Mouse (Mus musculus): ENCODE results near the gene Tcstv1.
"Not testable (repeated sequence)": the region's sequence is repeated elsewhere in the genome, so short reads cannot be mapped to it uniquely, and the experiment has no call there.

Gene Tcstv1

DNA sequence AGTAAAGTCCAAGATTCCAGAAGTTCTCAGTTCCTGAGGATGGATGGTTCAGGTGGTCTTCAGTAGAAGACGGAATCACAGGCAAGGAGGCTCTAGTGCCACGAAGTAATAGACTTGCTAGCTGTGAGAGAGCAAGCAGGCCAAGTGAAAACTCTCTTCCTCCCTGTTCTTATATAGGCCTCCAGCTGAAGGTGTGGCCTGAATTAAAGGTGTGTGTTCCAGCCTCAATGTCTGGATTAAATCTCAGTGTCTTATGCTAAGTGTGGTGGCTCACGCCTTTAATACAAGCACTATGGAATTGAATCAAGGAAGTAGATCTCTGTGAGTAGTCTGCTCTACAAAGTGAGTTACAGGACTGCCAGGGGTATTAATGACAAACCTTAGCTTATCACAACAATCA lies at the start of gene Tcstv1:
Tcstv1 (minus strand) TSS at position 101 of the 400 bp plus-strand sequence.
- DNase-seq (ENCODE audit: low spot score): not testable (repeated sequence)

DNA sequence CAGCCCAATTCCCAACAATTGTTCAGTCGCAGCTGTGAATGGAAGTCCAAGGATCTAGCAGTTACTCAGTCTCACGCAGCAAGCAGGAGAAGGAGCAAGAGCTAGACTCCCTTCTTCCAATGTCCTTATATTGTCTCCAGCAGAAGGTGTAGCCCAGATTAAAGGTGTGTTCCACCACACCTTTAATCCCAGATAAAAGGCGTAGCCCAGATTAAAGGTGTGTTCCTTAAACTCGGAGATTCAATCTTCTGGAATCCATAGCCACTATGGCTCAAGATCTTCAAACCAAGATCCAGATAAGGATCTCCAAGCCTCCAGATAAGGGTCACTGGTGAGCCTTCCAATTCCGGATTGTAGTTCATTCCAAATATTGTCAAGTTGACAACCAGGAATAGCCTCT lies 34.6 kb upstream of the Tcstv1 start, which contains the start of gene Gm21761:
Gm21761 (minus strand) TSS at position 101 of the 400 bp plus-strand sequence.
- not testable (repeated sequence) for DNase-seq (ENCODE audit: low spot score)

DNA sequence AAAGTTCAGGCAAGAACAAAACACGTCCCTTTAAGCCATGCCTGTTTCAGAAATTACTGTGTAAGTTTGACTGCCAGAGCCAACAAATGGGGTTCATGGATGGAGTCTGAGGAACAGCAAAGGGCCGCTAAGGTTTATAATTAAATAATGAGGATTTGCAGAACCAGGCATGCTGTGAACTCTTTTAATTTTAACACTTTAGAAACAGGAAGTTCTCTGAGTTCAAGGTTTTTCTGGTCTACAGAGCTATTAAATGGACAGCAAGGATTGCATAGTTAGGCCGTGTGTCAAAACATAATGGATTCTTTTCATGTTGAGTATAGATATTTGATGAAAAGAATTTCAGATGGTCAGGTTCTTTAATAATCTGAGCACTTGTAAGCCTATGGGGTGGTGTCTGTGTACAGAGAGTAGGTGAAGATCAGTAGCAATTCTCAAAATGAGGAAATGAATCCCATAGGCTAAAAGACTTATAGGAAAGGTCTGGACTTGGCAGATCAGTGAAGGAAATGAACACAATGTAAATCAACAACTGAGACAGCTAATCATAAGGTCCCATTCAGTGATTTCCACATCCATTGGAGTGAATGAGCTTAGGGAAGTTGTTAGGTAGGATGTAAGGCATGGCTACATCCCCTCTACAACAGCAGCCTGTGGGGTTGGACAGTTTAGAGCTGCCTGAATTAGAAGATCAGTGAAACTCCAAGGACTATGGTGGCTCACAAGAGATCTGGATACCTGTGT lies 30.2 kb upstream of the Tcstv1 start:
- DNase-seq (ENCODE audit: low spot score): not testable (repeated sequence)

DNA sequence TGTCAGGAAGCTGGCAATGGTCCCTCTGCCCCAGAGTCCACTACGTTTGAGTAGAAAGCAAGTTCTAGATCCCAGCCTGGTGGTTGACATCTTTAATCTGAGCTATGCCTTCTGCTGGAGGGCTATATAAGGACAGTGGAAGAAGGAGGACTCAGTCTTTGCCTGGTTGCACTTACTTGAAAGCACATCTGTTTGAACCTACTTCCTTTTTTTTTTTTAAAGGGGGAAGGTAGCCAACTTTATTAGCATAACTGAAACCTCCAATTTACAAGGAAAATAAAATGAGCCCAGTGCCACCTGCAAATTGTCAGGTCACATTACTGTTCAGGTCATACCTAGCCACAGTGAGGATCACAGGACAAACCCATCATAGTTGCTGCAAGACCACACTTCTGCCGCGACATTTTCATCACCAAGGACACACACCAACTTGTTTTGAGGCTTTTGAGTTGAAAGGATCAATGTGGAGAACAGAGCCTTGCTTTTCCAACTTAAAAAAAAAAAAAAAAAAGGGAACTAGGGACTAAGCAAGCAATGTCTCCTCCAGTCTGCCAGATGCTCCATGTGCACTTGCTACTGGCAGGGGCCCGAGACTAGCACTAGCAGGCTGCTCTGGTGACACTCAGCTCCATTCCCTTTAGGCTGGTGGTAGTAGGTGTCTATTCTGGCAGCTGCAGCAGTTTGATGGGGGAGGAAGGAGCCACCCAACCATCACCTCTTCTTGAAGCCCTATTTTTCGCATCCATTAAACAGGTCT lies 22.6 kb upstream of the Tcstv1 start:
- DNase-seq (ENCODE audit: low spot score): not testable (repeated sequence)

- DNase-seq (ENCODE audit: low spot score): not testable (repeated sequence)
Measured at GRCm38 (mm10) chr13:119916449-119916848, 21.9 kb upstream of the Tcstv1 start.

DNA sequence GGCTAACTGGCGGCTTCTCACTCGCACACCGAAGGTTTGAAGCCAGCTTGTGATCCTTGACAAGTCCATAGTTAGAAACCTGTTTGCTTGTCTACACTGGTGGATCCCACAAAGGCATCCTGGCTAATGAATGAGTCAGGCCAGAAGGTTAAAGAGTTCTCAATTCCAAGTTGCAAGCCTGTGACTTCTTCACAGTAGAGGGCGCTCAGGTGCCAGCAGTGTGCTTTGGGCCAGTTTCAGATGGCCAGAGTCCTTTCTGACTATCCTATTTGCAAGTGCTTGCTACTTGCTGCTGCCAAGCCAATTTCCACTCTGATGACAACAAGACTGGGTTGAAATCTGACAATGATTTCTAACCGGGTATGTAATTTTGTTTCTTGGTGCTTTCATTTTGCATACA lies 4.0 kb upstream of the Tcstv1 start:
- not testable (repeated sequence) for DNase-seq (ENCODE audit: low spot score)

DNA sequence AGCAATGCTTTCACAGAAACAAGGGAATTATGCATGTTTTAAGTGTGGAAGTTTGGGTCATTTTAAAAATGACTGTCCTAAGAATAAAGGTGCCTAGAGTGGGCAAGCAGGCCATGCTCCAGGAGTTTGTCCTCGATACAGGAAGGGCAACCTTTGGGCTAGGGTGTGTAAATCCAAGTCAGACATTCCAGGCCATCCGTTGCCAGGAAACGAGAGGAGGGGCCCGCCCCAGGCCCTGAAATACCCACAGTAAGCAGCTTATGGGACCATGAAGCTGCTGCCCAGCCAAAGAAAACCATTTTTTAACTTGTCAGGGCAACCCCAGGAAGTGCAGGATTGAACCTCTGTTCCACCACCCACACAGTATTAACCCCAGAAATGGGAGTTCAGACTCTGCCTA lies 7.7 kb downstream of the Tcstv1 start:
- DNase-seq (ENCODE audit: low spot score): not testable (repeated sequence)

GRCm38 (mm10) chr13:119864395-119864999 lies 30.1 kb downstream of the Tcstv1 start:
- not testable (repeated sequence) for DNase-seq (ENCODE audit: low spot score)

GRCm38 (mm10) chr13:119862399-119862798 lies 32.2 kb downstream of the Tcstv1 start:
- not testable (repeated sequence) for DNase-seq (ENCODE audit: low spot score)
